Mouse (Mus musculus): ENCODE measurements around the gene Pank2.
"Not testable (repeated sequence)": the region's sequence is repeated elsewhere in the genome, so short reads cannot be mapped to it uniquely, and the experiment has no call there.

Gene Pank2

DNA sequence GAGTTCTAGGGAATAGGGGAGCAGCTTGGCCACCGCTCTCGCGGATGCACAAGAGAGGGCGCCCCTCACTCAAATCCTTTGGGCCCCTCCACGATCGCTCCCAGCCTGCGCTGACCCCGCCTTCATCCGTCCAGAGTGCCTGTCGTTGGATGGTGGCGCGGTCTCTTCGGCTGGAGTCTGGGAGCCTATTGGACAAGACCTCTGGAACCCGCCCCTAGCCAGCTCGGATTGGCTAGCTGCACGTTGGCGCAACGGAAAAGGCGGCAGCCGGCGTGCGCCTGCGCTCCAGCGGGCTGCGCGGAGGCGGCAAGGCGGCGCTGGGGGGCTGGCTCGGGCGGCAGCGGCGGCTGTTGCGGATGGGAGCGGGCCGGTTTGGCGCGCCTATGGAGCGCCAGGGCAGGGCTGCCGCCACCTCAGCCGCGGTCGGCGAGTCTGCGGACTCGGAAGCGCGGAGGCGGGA, at the start of gene Pank2:
Pank2 (plus strand) TSS at position 283 of the 460 bp plus-strand sequence.
- DNase-seq, result peak; percentile 99

DNA sequence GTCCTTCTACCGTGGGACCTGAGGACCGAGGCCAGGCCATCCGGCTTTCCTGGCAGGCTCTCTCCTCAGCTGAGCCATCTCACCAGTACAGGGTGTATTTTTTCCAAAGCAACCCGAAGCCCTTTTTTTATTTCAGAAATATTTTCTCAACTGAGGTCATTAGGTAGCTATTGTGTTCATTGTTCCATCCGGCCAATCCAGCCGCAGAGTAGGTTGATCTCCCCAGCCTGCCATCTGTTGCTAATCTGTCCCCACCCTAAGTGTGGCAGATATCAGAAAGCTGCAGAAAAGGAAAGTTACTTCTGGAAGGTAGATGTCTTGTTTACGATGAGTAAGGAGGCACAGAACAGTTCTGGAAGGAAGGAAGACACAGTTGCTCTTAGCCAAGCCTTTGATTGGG, 48.5 kb upstream of the Pank2 start:
- DNase-seq, result no peak

GRCm38 (mm10) chr2:131215941-131216858, 46.1 kb upstream of the Pank2 start:
- no peak for DNase-seq

DNA sequence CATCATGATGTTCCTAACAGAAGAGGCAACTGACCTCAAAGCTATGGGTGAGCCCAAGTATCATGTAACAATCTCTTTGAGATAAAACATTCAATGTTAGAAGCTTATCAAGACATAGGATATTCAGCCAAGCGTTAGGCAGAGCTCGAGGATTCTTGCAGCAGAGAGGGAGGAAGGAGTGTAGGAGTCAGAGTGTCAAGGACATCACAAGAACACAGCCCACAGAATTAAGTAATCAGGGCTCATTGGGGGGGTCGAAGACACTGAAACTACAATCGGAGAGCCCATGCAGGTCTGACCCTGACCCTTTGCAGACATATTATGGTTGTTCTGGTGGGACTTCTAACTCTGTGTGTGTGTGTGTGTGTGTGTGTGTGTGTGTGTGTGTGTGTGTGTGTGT, 42.3 kb upstream of the Pank2 start:
- DNase-seq, result no peak

DNA sequence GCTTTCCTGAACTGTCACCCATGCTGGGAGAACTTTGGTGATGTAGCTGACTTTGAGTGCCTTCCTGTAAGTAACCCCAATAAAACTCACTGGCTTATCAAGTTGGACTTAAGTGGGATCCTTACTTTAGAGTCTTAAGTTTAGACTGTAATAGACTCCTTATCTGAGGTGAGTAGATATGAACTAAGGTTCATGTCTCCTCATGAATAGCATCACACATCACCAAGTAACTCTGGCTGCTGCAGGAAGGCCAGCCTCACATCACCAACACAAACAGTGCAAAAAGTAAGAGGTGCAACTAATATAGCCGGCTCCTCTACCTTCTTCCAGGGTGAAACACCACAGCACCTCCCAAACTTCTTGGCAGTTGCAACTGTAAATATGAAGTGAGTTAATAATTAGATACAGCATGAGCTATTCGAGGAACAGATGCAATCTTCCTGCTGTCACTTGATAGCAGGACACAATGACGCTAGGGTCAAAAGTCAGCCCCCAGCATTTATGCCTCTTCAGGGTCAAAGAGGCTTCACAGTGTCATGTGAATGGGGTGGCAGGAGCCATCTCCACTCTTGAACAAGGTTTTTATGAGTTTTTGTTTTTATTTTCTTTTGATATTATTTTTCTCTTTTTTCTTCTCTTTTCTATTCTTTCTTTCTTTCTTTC, 40.3 kb upstream of the Pank2 start:
- no peak for DNase-seq

DNA sequence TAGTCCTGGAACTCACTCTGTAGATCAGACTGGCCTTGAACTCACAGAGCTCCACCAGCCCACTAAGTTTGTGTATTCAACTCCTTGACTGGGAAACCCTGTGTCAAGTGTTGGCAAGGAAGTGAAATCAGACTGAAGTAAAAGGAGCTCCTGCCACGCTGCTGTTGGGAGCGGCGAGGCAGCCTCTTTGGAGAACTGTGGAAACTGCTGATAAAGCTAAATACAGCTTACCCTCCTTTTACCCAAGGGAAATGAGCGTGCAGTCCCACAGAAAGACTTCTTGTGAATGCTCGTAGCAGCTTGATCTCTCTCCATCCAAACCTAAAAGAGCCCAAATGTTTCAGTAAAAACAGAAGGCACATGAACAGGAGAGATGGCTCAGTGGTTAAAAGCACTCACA, 39.7 kb upstream of the Pank2 start:
- DNase-seq, result peak; percentile 43

- DNase-seq, result no peak
Observed at GRCm38 (mm10) chr2:131223569-131223968, 38.7 kb upstream of the Pank2 start.

- DNase-seq, result no peak
Observed at GRCm38 (mm10) chr2:131225178-131225577, 37.1 kb upstream of the Pank2 start.

- not testable (repeated sequence) for DNase-seq
Observed at GRCm38 (mm10) chr2:131226669-131227068, 35.6 kb upstream of the Pank2 start.

DNA sequence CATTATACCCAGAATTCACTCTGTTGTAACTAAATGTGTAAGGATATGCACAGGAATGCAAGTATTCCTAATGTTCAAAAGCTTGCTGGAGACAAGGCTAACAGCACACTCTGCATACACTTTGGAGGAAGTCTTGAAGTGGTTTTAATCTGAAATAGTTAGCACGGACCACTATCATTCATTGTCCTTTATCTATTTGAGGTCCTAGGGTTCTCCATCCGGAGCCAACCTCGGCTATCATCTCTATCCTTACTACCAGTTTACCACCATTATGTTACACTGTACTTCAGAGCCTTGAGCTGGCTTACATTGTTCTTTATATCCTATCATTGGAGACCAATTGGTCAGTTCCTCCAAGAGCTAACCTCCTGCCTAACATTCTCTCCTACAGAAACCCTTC, 35.1 kb upstream of the Pank2 start:
- DNase-seq, result no peak

GRCm38 (mm10) chr2:131232558-131232957, 29.7 kb upstream of the Pank2 start:
- no peak for DNase-seq

DNA sequence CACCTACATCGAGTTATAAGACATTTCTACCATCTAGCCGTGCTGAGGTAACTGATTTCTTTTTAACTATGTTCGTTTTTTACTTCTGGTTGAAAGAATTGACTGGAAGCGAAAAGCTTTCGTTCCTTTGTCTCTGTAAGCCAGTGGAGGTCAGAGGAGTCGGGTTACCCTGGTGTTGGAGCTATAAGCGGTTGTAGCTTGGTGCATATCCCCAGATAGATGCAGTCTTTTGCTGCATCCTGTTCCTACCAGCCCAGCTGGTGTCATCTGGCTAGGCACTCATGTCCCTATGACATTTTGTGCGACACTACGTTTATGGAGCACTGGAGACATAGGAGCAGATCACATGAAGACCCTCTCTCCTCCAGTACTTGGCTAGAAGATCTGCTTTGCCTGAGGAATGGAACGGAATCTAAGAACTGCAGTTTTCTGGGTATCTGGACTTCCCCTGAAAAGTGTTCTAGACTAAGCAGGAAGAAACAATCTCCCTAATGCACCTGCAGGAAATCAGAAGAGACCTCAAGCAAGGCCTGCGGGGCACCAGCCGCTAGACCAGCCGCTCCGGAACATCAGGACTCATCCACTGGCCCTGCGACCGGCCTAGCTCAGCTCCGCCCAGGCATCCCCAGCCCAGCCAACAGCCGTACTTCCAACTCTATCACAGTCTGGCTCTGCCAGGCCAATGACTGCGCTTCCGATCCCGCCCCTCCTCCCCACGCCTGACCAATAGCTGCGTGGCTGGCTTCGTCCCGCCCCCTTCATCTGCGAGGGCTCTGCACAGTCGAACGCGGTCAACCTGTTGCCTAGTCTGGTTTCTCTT, 28.8 kb upstream of the Pank2 start, which contains the start of gene Mavs:
Mavs (plus strand) TSS at position 757 of the 820 bp plus-strand sequence.
- peak; percentile 96 for DNase-seq

DNA sequence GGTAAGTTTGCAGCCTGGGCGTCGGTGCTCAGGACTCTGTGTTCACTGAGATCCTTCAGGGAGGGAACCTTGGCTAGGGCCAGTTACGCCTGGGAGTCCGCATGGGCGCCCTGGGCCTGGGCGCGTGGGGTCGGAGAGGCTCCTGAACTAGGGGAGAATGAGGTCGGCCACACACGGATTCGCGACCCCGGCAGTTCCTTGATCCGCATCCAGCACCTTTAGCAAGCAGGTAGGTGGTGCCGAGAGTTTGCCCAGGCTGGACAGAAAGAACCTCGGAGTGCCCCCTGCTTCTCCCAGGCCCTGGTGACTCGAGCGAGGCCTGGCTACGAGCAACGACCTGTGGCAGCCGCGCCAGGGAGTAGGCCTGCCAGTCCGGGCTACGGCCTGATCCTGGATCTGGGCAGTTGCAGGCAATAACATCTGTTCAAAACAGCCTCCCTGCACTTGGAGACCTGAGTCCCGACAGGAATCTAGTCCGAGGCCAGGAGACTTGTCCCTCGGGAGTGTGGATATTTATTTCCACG, 28.1 kb upstream of the Pank2 start:
- DNase-seq, result no peak

DNA sequence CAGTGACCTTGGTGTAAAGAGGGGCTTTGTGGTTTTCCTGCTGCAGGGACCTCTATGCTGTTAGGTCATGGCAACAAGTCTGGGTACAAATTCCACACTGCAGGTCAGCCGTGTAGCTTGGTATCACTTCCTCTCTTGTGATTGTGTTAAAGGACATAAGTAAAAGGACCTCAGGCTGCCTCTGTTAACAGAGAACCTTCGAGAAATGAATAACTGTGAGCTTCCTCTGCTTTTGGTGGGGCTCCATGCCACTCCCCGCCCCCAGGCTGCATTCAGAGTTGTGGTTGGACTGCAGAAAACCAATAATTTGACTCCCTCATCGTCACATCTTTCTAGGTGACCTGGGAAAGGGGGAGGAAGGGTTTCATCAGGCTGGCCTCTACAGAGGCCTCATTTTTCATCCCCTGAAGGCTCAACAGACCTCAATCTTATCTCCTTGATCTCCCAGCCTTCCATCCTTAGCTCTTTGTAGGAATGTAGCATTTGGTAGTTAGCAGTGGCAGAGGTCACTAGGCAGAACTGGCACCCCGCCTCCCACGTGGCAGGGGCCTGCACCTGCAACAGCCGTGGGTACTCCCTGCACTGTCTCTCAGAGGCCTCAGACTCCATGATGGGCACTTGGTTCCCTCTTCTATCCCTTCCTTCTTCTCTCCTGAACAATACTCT, 27.2 kb upstream of the Pank2 start:
- DNase-seq, result no peak

DNA sequence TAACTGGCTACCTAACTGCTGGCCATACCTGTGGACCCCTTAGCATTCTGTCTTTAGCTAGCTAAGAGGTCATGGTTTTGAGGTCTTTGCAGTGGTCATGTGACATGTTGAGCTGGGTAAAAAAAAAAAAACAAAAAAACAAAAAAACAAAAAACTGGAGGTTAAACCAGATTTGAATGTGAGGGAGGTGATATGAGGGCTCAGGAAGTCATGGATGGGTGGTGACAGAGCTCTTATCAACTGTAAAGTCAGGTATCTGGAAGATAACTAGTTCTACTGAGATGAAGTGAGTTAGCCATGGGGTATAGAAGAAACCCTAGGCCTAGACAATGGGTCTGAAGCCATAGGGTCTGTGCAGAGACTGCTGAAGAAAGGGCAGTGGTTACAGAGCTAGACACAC, 20.1 kb upstream of the Pank2 start:
- no peak for DNase-seq

DNA sequence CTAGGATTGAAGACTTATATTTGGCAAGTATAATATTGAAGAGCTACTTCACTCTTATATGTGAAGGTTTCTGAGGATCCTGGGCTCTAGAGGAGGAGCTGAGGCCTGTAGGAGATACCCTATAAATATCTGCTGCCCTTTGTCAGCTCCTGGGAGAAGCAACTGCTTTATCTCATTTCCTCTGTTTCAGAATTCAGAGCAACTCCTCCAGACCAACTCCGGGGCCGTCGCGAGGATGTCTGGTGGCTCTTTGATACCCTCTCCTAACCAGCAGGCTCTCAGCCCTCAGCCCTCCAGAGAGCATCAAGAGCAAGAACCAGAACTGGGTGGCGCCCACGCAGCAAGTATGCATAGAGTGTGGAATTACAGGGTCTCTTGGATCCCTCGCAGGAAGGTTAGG, 19.4 kb upstream of the Pank2 start:
- DNase-seq, result no peak

- DNase-seq, result peak; percentile 26
Observed at GRCm38 (mm10) chr2:131253681-131254328, 8.5 kb upstream of the Pank2 start.

GRCm38 (mm10) chr2:131254329-131254713, 8.0 kb upstream of the Pank2 start:
- no peak for DNase-seq

DNA sequence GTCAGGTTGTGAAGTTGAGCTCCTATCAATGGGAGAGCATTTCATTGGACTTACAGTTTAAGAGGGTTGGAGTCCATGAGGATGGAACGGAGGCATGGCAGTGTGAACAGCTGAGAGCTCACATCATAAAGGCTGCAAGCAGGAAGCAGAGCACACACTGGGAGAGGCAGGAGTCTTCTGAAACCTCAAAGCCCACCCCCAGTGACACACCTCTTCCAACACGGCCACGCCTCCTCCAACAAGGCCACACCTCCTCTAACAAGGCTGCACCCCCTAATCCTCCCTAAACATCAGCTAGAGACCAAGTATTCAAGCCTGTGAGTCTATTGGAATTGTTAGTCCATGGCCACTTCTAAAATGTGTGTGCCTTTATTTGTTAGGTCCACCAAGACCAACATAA, 6.6 kb upstream of the Pank2 start:
- no peak for DNase-seq

- no peak for DNase-seq
Observed at GRCm38 (mm10) chr2:131258693-131259092, 3.6 kb upstream of the Pank2 start.

DNA sequence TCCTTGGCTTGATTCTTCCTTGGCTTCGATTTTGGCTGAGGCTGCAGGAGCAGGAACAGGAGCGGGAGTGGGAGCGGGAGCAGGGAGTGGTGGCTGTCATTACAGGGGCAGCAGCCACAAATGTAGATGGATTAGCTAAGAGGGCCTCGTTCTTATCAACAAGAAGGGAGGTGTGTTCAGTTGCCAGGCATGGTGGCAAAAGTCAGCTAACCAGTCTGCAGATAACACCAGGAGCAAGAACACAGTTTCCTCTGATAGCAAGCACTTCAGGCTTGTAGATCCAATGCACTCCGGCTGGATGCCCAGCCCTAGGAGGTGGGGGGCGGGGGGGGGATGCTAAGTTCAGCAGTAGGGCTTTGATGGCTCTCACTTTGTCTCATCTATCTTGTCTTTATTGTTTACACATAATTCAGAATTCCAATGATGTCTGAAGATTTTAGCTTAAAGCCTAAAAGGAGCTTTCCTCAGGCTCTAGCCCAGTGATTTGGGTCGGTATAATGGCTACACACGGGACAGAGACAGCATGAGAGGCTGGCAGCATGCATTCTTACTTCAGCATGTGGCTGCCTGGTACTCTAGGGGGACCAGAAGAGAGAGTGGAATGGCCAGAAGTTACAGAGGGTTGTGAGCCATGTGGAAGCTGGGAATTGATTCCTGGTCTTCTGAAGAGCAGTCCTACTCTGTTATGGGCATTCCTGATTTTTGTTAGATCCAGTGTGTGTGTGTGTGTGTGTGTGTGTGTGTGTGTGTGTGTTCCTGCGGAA, 1.6 kb upstream of the Pank2 start:
- DNase-seq, result no peak
